Mouse (Mus musculus) lung, embryonic 15.5 days (tissue): ENCODE data around the gene Fbxw21. TPM values are rescaled to one million over a fixed set of nuclear protein-coding genes. Genes with fewer than 3 reads are reported as not detected.

Source experiments
- ATAC-seq: fragments of 200-750 bp; cut with Nextera tagmentation; 2 replicates; pipeline ENCODE4 v1.8.0; 2017; ENCODE audit warnings: moderate number of reproducible peaks, borderline replicate concordance; ENCODE audit not compliant: low FRiP score, low TSS enrichment; ENCODE audit errors: extremely low read depth
- H3K27ac ChIP-seq: fragments of 300-500 bp; sonication (generic); 2 replicates; pipeline ENCODE4 v1.5.1; 2015; ENCODE audit warnings: moderate library complexity, mild to moderate bottlenecking, inconsistent platforms
- H3K27me3 ChIP-seq: fragments of 300-500 bp; sonication (generic); 2 replicates; pipeline ENCODE4 v1.6.1; 2015; ENCODE audit warnings: inconsistent platforms
- H3K36me3 ChIP-seq: fragments of 300-500 bp; sonication (generic); 2 replicates; pipeline ENCODE4 v1.6.1; 2015; ENCODE audit warnings: inconsistent platforms
- H3K4me1 ChIP-seq: fragments of 300-500 bp; sonication (generic); 2 replicates; pipeline ENCODE4 v1.6.1; 2015; ENCODE audit warnings: inconsistent platforms
- H3K4me2 ChIP-seq: fragments of 300-500 bp; sonication (generic); 2 replicates; pipeline ENCODE4 v1.6.1; 2015; ENCODE audit warnings: inconsistent platforms, mild to moderate bottlenecking, moderate library complexity
- H3K4me3 ChIP-seq: fragments of 300-500 bp; sonication (generic); 2 replicates; pipeline ENCODE4 v1.5.1; 2015; ENCODE audit warnings: mild to moderate bottlenecking, inconsistent platforms
- H3K9ac ChIP-seq: fragments of 300-500 bp; sonication (generic); 2 replicates; pipeline ENCODE4 v1.6.1; 2015; ENCODE audit warnings: inconsistent platforms
- H3K9me3 ChIP-seq: fragments of 300-500 bp; sonication (generic); 2 replicates; pipeline ENCODE4 v1.6.1; 2016; ENCODE audit warnings: inconsistent platforms
- WGBS: fragments of 180-500 bp; shearing (Covaris S2); methylation state at CpG from one replicate; pipeline ENCODE4 v1.1.7; 2015; 5-methylcytosine and 5-hydroxymethylcytosine counted together
- polyA plus RNA-seq: library from polyadenylated mRNA; unstranded; fragments of >200 nt; fragmentation: Nextera tagmentation; extraction: Ambion mirVana; gene quantifications from 2 replicates; pipeline ENCODE4 v1.2.1, GENCODE M21; 2015

The Fbxw21 gene
- polyA plus RNA-seq, 1 experiment from 2014 or later: not detected

DNA sequence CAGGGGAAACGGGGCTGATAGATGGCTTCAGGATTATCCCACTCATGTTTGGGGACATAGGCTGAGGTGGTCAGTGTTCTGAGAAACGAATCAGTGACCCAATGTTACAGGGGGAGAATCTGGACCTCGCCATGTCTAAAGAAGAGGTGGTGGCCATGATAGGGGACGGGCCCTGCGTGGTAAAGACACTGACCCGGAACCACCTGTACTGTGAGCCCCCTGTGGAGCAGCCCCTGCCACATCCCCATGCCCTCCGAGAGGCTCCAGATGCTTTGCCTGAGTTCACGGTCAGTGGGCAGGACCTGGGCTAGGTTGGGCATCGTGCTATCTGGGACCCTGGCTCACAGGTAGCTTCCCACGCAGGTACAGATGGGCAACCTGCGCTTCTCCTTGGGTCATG is 51.6 kb downstream of the Fbxw21 start:
- no peak for ATAC-seq
- 92% methylated on average over 11 of the region's 11 CpGs for WGBS
- no peaks in the 10 kb centered on the region for H3K27me3 ChIP-seq

GRCm38 (mm10) chr9:109107341-109107740 is 54.5 kb downstream of the Fbxw21 start:
- no peak for ATAC-seq
- Histone ChIP-seq H3K4me2 (no peak overlapping the region), H3K27ac (no peak overlapping the region), H3K27me3 (no peaks in the 10 kb centered on the region), H3K9ac (no peak overlapping the region), H3K4me1 (peaks cover 11% of the 10 kb centered on the region; the same call in 1 of the 2 replicates), H3K4me3 (no peak overlapping the region), H3K36me3 (peaks cover 90% of the 10 kb centered on the region), H3K9me3 (no peaks in the 10 kb centered on the region)
- 59% methylated on average over 6 of the region's 6 CpGs for WGBS

More for the DNA sequence above, 51.6 kb downstream of the Fbxw21 start:
- no peak overlapping the region for H3K4me3 ChIP-seq
- H3K4me2 ChIP-seq: no peak overlapping the region
- no peak overlapping the region for H3K27ac ChIP-seq
- H3K4me1 ChIP-seq: 0 out of 2 replicates have a peak, but pooled peaks cover under 1% of the 10 kb centered on the region
- H3K9me3 ChIP-seq: no peaks in the 10 kb centered on the region
- H3K36me3 ChIP-seq: peaks cover 97% of the 10 kb centered on the region
- no peak overlapping the region for H3K9ac ChIP-seq

GRCm38 (mm10) chr9:109105648-109106047 is 56.2 kb downstream of the Fbxw21 start:
- no peak overlapping the region for H3K27ac ChIP-seq
- no peak overlapping the region for H3K4me3 ChIP-seq
- 88% methylated on average over 12 of the region's 12 CpGs for WGBS
- no peaks in the 10 kb centered on the region for H3K9me3 ChIP-seq
- H3K4me2 ChIP-seq: no peak overlapping the region
- peaks cover 11% of the 10 kb centered on the region; the same call in 1 of the 2 replicates for H3K4me1 ChIP-seq
- H3K36me3 ChIP-seq: peaks cover 82% of the 10 kb centered on the region
- no peaks in the 10 kb centered on the region for H3K27me3 ChIP-seq
- H3K9ac ChIP-seq: no peak overlapping the region
- no peak for ATAC-seq

DNA sequence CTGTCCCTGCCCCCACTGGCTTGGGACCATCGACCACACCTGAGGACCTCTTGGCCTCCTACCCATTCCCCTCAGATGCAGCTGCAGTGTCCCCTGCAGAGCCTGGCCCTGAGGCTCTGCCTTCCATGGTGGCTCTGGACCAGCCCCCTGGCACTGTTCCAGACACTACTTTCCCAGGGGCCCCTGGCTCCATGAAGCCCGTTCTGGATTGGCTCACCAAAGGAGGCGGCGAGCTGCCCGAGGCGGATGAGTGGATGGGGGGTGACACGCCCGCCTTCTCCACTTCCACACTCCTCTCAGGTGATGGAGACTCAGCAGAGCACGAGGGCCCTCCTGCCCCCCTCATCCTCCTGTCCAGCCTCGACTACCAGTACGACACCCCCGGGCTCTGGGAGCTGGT is 56.8 kb downstream of the Fbxw21 start:
- Histone ChIP-seq H3K27ac (no peak overlapping the region), H3K4me1 (peaks cover 13% of the 10 kb centered on the region; the same call in 1 of the 2 replicates), H3K9me3 (no peaks in the 10 kb centered on the region), H3K4me3 (no peak overlapping the region), H3K9ac (no peak overlapping the region), H3K27me3 (no peaks in the 10 kb centered on the region), H3K4me2 (no peak overlapping the region), H3K36me3 (peaks cover 79% of the 10 kb centered on the region)
- ATAC-seq: no peak
- 62% methylated on average over 12 of the region's 12 CpGs for WGBS

- no peak for ATAC-seq
- no peak overlapping the region for H3K4me2 ChIP-seq
- peaks cover 75% of the 10 kb centered on the region for H3K36me3 ChIP-seq
- no peak overlapping the region for H3K9ac ChIP-seq
- peaks cover 23% of the 10 kb centered on the region for H3K4me1 ChIP-seq
- H3K9me3 ChIP-seq: no peaks in the 10 kb centered on the region
- no peak overlapping the region for H3K27ac ChIP-seq
- no peaks in the 10 kb centered on the region for H3K27me3 ChIP-seq
- no peak overlapping the region for H3K4me3 ChIP-seq
- WGBS: 91% methylated on average over 9 of the region's 9 CpGs
These were observed 57.8 kb downstream of the Fbxw21 start for GRCm38 (mm10) chr9:109104083-109104482.

- H3K9ac ChIP-seq: no peak overlapping the region
- H3K4me1 ChIP-seq: peaks cover 31% of the 10 kb centered on the region
These were observed 58.6 kb downstream of the Fbxw21 start for GRCm38 (mm10) chr9:109103250-109103649.

DNA sequence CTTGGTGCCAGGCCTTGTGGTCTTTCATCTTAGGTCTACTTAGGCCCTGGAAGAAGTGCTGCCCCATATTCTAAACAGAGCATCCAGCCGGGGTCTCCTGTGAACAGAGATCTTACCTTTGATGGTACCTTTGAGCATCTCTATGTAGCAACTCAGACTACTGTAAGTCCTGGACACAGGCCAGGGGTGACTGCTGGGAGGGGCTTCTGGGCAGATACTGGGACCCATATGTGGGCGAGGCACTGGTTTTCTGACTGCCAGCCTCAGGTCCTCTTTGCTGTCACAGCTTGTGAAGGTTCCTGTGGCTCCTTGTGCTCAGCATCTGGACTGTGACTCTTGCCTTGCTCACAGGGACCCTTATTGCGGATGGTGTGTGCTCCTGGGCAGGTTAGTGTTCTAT is 59.3 kb downstream of the Fbxw21 start:
- Histone ChIP-seq H3K36me3 (peaks cover 60% of the 10 kb centered on the region), H3K4me3 (no peak overlapping the region), H3K4me2 (no peak overlapping the region), H3K9me3 (no peaks in the 10 kb centered on the region), H3K9ac (no peak overlapping the region), H3K4me1 (peaks cover 38% of the 10 kb centered on the region), H3K27ac (no peak overlapping the region), H3K27me3 (no peaks in the 10 kb centered on the region)
- 84% methylated on average over 3 of the region's 3 CpGs for WGBS
- no peak for ATAC-seq

More at GRCm38 (mm10) chr9:109103250-109103649, 58.6 kb downstream of the Fbxw21 start:
- Histone ChIP-seq H3K9me3 (no peaks in the 10 kb centered on the region), H3K27me3 (no peaks in the 10 kb centered on the region), H3K4me3 (no peak overlapping the region), H3K27ac (no peak overlapping the region), H3K36me3 (peaks cover 67% of the 10 kb centered on the region), H3K4me2 (no peak overlapping the region)
- WGBS: 64% methylated on average over 7 of the region's 7 CpGs
- ATAC-seq: no peak

DNA sequence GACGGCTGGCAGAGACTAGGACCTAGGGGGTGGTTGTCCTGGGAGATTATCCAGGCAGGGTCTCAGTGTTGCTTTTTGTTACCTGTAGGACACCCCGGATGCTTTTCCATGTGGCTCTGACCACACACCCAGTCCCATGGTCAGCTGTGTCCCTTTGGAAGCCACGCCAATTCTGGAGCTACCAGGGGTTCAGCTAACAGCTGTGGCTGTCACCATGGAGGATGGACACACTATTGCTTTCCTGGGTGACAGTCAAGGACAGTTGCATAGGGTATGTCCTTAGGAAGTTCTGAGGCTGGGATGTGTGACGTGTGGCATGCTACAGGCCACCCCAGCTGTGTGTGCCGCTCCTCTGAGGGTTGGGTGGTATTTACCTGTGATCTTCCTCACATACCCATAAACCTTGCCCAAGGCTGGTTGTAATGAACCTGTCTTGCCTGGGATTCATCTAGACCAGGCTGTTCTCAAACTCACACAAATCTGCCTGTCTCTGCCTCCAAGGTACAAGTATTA is 59.9 kb downstream of the Fbxw21 start:
- no peak for ATAC-seq
- peaks cover 56% of the 10 kb centered on the region for H3K36me3 ChIP-seq

GRCm38 (mm10) chr9:109100307-109100928 is 61.4 kb downstream of the Fbxw21 start:
- ATAC-seq: no peak
- H3K4me2 ChIP-seq: no peak overlapping the region
- H3K27me3 ChIP-seq: no peaks in the 10 kb centered on the region
- H3K9ac ChIP-seq: no peak overlapping the region
- H3K4me3 ChIP-seq: no peak overlapping the region
- H3K4me1 ChIP-seq: peaks cover 52% of the 10 kb centered on the region
- H3K27ac ChIP-seq: no peak overlapping the region
- H3K9me3 ChIP-seq: no peaks in the 10 kb centered on the region
- H3K36me3 ChIP-seq: peaks cover 41% of the 10 kb centered on the region
- WGBS: 85% methylated on average over 20 of the region's 20 CpGs

More for the DNA sequence above, 59.9 kb downstream of the Fbxw21 start:
- Histone ChIP-seq H3K27me3 (no peaks in the 10 kb centered on the region), H3K9ac (no peak overlapping the region), H3K27ac (no peak overlapping the region), H3K9me3 (no peaks in the 10 kb centered on the region), H3K4me3 (no peak overlapping the region), H3K4me1 (peaks cover 44% of the 10 kb centered on the region), H3K4me2 (no peak overlapping the region)
- 89% methylated on average over 5 of the region's 5 CpGs for WGBS

DNA sequence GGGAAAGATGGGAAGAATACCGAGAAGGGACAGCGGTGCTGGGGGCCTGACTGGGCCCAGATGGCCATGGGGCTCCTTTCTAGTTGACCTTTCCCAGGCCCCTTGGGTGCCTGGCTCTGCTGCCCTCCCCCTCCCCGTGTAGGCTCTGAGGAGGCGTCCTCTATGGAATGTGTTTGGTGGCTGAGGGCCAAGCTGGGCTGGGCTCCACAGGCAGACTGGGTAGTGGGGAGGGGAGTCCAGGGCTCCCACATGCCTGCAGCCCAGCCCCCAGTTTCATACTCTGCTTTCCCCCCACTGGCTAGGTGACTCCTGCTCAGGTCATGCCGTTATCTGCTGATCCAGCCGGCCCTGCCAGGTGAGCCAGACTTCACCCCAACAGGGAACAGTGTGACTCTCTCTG is 62.9 kb downstream of the Fbxw21 start:
- no peaks in the 10 kb centered on the region for H3K27me3 ChIP-seq
- H3K9me3 ChIP-seq: no peaks in the 10 kb centered on the region
- peaks cover 51% of the 10 kb centered on the region for H3K4me1 ChIP-seq
- H3K4me3 ChIP-seq: peak overlapping the region; percentile 79; the same call in 1 of the 2 replicates
- peaks cover 30% of the 10 kb centered on the region for H3K36me3 ChIP-seq
- peak overlapping the region; percentile 99 for H3K27ac ChIP-seq
- WGBS: 18% methylated on average over 5 of the region's 6 CpGs
- H3K9ac ChIP-seq: peak overlapping the region; percentile 34; the same call in 1 of the 2 replicates
- peak; percentile 47 for ATAC-seq
- H3K4me2 ChIP-seq: peak overlapping the region; percentile 83

GRCm38 (mm10) chr9:109098366-109098765 is 63.5 kb downstream of the Fbxw21 start:
- Histone ChIP-seq H3K27ac (peak overlapping the region; percentile 99), H3K4me2 (peak overlapping the region; percentile 83), H3K9ac (0 out of 2 replicates have a peak overlapping the region, but pooled peaks have one; percentile 36), H3K9me3 (no peaks in the 10 kb centered on the region), H3K4me1 (peaks cover 56% of the 10 kb centered on the region), H3K36me3 (peaks cover 26% of the 10 kb centered on the region), H3K4me3 (peak overlapping the region; percentile 79), H3K27me3 (no peaks in the 10 kb centered on the region)
- no peak for ATAC-seq
- 64% methylated on average over 8 of the region's 8 CpGs for WGBS

DNA sequence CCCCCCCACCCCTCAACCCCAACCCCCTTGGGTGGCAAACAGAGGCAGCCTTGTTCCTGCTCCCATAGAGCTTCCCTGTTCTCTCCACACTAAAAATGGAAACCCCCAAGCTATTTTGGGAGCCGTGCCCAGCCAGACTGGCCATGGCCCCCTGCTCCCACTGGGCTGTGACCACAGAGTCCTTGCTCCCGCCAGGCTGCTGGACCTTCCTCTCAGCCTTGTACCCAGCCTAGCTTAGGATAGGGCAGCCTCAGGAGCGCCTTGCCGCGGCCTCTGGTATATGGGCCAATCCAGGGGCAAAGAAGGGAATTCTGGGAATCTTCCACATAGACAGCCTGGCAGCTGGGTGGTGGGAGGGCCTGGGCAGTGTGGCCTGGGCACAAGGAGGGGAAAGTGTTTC is 64.0 kb downstream of the Fbxw21 start:
- Histone ChIP-seq H3K27me3 (no peaks in the 10 kb centered on the region), H3K27ac (peak overlapping the region; percentile 99), H3K9me3 (no peaks in the 10 kb centered on the region), H3K4me1 (peaks cover 62% of the 10 kb centered on the region), H3K4me2 (peak overlapping the region; percentile 83), H3K36me3 (peaks cover 23% of the 10 kb centered on the region), H3K9ac (peak overlapping the region; percentile 36; the same call in 1 of the 2 replicates), H3K4me3 (peak overlapping the region; percentile 79)
- 47% methylated on average over 5 of the region's 5 CpGs for WGBS
- no peak for ATAC-seq
